Mouse (Mus musculus) lung, embryonic 15.5 days (tissue): Measurements from ENCODE around the gene Scamp2. TPM values are rescaled to one million over a fixed set of nuclear protein-coding genes. Genes with fewer than 3 reads are reported as not detected.

Source experiments
- ATAC-seq: fragments of 200-750 bp; cut with Nextera tagmentation; 2 replicates; pipeline ENCODE4 v1.8.0; 2017; ENCODE audit warnings: moderate number of reproducible peaks, borderline replicate concordance; ENCODE audit not compliant: low FRiP score, low TSS enrichment; ENCODE audit errors: extremely low read depth
- H3K27ac ChIP-seq: fragments of 300-500 bp; sonication (generic); 2 replicates; pipeline ENCODE4 v1.5.1; 2015; ENCODE audit warnings: moderate library complexity, mild to moderate bottlenecking, inconsistent platforms
- H3K27me3 ChIP-seq: fragments of 300-500 bp; sonication (generic); 2 replicates; pipeline ENCODE4 v1.6.1; 2015; ENCODE audit warnings: inconsistent platforms
- H3K36me3 ChIP-seq: fragments of 300-500 bp; sonication (generic); 2 replicates; pipeline ENCODE4 v1.6.1; 2015; ENCODE audit warnings: inconsistent platforms
- H3K4me1 ChIP-seq: fragments of 300-500 bp; sonication (generic); 2 replicates; pipeline ENCODE4 v1.6.1; 2015; ENCODE audit warnings: inconsistent platforms
- H3K4me2 ChIP-seq: fragments of 300-500 bp; sonication (generic); 2 replicates; pipeline ENCODE4 v1.6.1; 2015; ENCODE audit warnings: inconsistent platforms, mild to moderate bottlenecking, moderate library complexity
- H3K4me3 ChIP-seq: fragments of 300-500 bp; sonication (generic); 2 replicates; pipeline ENCODE4 v1.5.1; 2015; ENCODE audit warnings: mild to moderate bottlenecking, inconsistent platforms
- H3K9ac ChIP-seq: fragments of 300-500 bp; sonication (generic); 2 replicates; pipeline ENCODE4 v1.6.1; 2015; ENCODE audit warnings: inconsistent platforms
- H3K9me3 ChIP-seq: fragments of 300-500 bp; sonication (generic); 2 replicates; pipeline ENCODE4 v1.6.1; 2016; ENCODE audit warnings: inconsistent platforms
- WGBS: fragments of 180-500 bp; shearing (Covaris S2); methylation state at CpG from one replicate; pipeline ENCODE4 v1.1.7; 2015; 5-methylcytosine and 5-hydroxymethylcytosine counted together
- polyA plus RNA-seq: library from polyadenylated mRNA; unstranded; fragments of >200 nt; fragmentation: Nextera tagmentation; extraction: Ambion mirVana; gene quantifications from 2 replicates; pipeline ENCODE4 v1.2.1, GENCODE M21; 2015

The Scamp2 gene
- polyA plus RNA-seq, 1 experiment from 2014 or later = 60.9 TPM

DNA sequence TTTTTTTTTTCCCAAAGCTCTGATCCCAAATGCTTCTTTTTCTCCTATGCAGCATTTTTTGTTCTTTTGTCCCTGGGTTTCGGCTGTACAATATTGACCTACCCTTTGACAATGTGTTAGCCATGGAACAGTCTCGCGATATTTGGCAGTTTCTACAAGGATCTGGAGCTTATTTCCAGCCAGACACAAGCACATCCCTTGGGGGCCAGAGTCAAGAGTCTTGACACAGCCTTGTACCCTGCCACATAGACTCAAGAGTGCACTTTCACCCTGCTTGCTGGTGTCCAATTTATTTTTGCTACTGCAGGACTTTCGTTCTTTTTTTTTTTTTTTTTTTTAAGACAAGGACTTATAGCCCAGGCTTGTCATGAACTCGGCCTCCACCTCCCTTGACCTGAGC, 24.4 kb upstream of the Scamp2 start:
- no peak for ATAC-seq
- no peaks in the 10 kb centered on the region for H3K27me3 ChIP-seq
- H3K9me3 ChIP-seq = no peaks in the 10 kb centered on the region
- peaks cover 17% of the 10 kb centered on the region for H3K4me1 ChIP-seq
- peaks cover 49% of the 10 kb centered on the region for H3K36me3 ChIP-seq
- 80% methylated on average over 5 of the region's 5 CpGs for WGBS
- H3K4me3 ChIP-seq = peak overlapping the region; percentile 82
- no peak overlapping the region for H3K9ac ChIP-seq
- no peak overlapping the region for H3K27ac ChIP-seq
- H3K4me2 ChIP-seq = peak overlapping the region; percentile 75

DNA sequence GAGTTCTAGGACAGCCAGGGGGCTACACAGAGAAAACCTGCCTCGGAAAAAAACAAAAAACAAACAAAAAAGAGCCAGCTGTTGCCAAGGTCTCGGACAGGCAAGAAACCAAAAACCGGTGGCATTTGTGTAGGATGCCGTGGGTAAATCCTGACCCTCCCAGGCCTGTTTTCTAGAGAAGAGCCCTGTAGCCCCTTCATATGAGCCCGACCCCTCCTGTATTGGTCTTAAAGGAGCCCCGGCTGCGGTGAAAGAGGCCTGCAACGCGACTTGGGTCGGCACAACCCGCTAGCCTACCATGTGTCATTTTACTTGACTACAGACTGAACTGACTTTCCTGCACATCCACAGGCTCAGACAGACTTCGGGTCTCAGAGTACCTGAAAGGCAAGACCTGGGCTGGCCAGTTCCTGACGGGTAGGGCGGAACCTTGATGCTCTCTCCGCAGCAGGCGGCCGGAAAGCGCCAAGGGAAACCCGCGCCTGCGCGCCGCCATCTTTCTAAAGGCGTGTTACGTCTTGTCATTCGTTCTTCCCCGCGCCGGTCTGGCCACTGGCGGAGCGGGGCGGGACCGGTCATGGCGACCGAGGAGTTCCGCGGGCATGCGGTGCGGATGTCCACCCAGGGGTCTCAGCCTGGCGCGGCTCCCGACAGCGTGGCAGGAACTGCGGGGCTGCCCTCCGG, 23.6 kb upstream of the Scamp2 start, which contains the start of gene Fam219b:
Fam219b (plus strand) TSS at position 485 of the 684 bp plus-strand sequence.
- WGBS = 2% methylated on average over 45 of the region's 45 CpGs
- peak within 1 kb of the TSS; percentile 75 for H3K4me2 ChIP-seq

GRCm38 (mm10) chr9:57537728-57538181, 23.0 kb upstream of the Scamp2 start:
- Histone ChIP-seq H3K4me2 (peak overlapping the region; percentile 75), H3K9ac (peak overlapping the region; percentile 87), H3K9me3 (no peaks in the 10 kb centered on the region), H3K27ac (peak overlapping the region; percentile 83), H3K36me3 (peaks cover 49% of the 10 kb centered on the region), H3K27me3 (no peaks in the 10 kb centered on the region), H3K4me3 (peak overlapping the region; percentile 82), H3K4me1 (peaks cover 17% of the 10 kb centered on the region)
- no peak; the same call in 1 of the 2 replicates for ATAC-seq
- WGBS = under 1% methylated on average over 24 of the region's 24 CpGs

More for the DNA sequence above, 23.6 kb upstream of the Scamp2 start, which contains the start of gene Fam219b:
- H3K27me3 ChIP-seq = no peaks in the 10 kb centered on the region
- peak within 1 kb of the TSS; percentile 87 for H3K9ac ChIP-seq
- peaks cover 49% of the 10 kb centered on the region for H3K36me3 ChIP-seq
- H3K4me1 ChIP-seq = peaks cover 17% of the 10 kb centered on the region
- peak within 1 kb of the TSS; percentile 83 for H3K27ac ChIP-seq
- H3K9me3 ChIP-seq = no peaks in the 10 kb centered on the region
- peak; percentile 84 for ATAC-seq
- peak within 1 kb of the TSS; percentile 82 for H3K4me3 ChIP-seq

- Histone ChIP-seq H3K9ac (no peak overlapping the region), H3K27me3 (no peaks in the 10 kb centered on the region), H3K9me3 (no peaks in the 10 kb centered on the region), H3K4me1 (peaks cover 17% of the 10 kb centered on the region), H3K4me2 (no peak overlapping the region), H3K4me3 (no peak overlapping the region), H3K36me3 (peaks cover 52% of the 10 kb centered on the region), H3K27ac (no peak overlapping the region)
- WGBS = 80% methylated on average over 2 of the region's 2 CpGs
- no peak for ATAC-seq
Measured at GRCm38 (mm10) chr9:57539550-57539949, 21.2 kb upstream of the Scamp2 start.

DNA sequence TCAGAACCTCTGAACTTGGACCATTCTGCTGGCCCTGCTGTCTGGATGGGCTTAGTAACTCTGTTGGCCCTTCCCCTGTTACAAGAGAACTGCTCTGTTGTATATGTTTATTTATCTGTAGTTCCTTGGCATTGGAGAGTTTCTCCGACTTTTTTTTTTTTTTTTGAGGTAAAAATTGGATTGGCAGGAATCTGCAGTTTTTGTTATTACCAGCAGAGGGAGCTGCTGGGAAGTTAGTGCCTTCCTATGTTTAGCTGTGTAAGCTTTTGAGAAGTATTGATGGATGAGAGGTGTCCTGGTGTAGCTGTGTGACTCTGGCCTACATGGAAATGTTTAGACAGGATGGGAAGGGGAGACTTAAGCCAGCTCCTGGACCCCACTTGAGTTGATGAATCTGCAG, 19.4 kb upstream of the Scamp2 start:
- no peak overlapping the region for H3K27ac ChIP-seq
- WGBS = 3% methylated on average over 1 of the region's 1 CpGs
- H3K4me1 ChIP-seq = peaks cover 17% of the 10 kb centered on the region
- no peaks in the 10 kb centered on the region for H3K9me3 ChIP-seq
- H3K4me2 ChIP-seq = no peak overlapping the region
- H3K4me3 ChIP-seq = no peak overlapping the region
- ATAC-seq = no peak
- peaks cover 70% of the 10 kb centered on the region for H3K36me3 ChIP-seq
- no peaks in the 10 kb centered on the region for H3K27me3 ChIP-seq
- no peak overlapping the region for H3K9ac ChIP-seq

DNA sequence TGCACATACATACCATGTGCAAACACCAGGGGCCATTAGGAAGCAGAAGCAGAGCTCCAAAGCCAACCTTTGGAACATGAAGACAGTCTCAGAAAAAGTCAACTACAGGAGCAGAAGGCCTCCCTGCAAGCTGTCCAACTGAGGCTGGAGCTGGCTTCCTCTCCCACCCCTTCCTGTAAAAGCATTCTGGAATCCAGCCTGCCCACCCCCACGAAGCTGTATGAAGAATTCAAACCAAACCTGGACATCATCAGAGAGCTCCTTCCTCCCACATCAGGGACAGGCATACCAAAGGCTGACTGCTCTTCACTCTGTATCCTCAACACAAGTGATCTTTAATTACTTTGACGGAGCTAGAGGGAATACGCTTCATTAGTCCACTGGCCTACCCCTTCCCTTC, 16.8 kb upstream of the Scamp2 start:
- no peak for ATAC-seq
- Histone ChIP-seq H3K27ac (no peak overlapping the region), H3K36me3 (peaks cover 90% of the 10 kb centered on the region), H3K4me2 (no peak overlapping the region), H3K27me3 (no peaks in the 10 kb centered on the region), H3K4me3 (no peak overlapping the region), H3K9ac (no peak overlapping the region), H3K4me1 (peaks cover 7% of the 10 kb centered on the region), H3K9me3 (no peaks in the 10 kb centered on the region)
- WGBS = 74% methylated on average over 3 of the region's 3 CpGs

GRCm38 (mm10) chr9:57547287-57547686, 13.5 kb upstream of the Scamp2 start:
- ATAC-seq = no peak
- 76% methylated on average over 5 of the region's 5 CpGs for WGBS

GRCm38 (mm10) chr9:57547869-57548268, 12.9 kb upstream of the Scamp2 start:
- no peak overlapping the region for H3K9ac ChIP-seq
- WGBS = 87% methylated on average over 11 of the region's 11 CpGs
- peaks cover 6% of the 10 kb centered on the region; the same call in 1 of the 2 replicates for H3K4me1 ChIP-seq
- peaks cover 65% of the 10 kb centered on the region for H3K36me3 ChIP-seq
- no peak overlapping the region for H3K27ac ChIP-seq
- no peak overlapping the region for H3K4me3 ChIP-seq
- no peak overlapping the region for H3K4me2 ChIP-seq
- no peaks in the 10 kb centered on the region for H3K27me3 ChIP-seq
- no peaks in the 10 kb centered on the region for H3K9me3 ChIP-seq
- no peak for ATAC-seq

More at GRCm38 (mm10) chr9:57547287-57547686, 13.5 kb upstream of the Scamp2 start:
- Histone ChIP-seq H3K9ac (no peak overlapping the region), H3K4me2 (no peak overlapping the region), H3K27me3 (no peaks in the 10 kb centered on the region), H3K9me3 (no peaks in the 10 kb centered on the region), H3K27ac (no peak overlapping the region), H3K4me3 (no peak overlapping the region), H3K4me1 (peaks cover 6% of the 10 kb centered on the region; the same call in 1 of the 2 replicates), H3K36me3 (peaks cover 71% of the 10 kb centered on the region)

GRCm38 (mm10) chr9:57549186-57549585, 11.6 kb upstream of the Scamp2 start:
- no peak overlapping the region for H3K4me3 ChIP-seq
- no peak for ATAC-seq
- no peak overlapping the region for H3K27ac ChIP-seq
- H3K9me3 ChIP-seq = no peaks in the 10 kb centered on the region
- peaks cover 52% of the 10 kb centered on the region for H3K36me3 ChIP-seq
- WGBS = 91% methylated on average over 4 of the region's 4 CpGs
- no peak overlapping the region for H3K9ac ChIP-seq
- no peak overlapping the region for H3K4me2 ChIP-seq
- no peaks in the 10 kb centered on the region for H3K27me3 ChIP-seq
- peaks cover 6% of the 10 kb centered on the region; the same call in 1 of the 2 replicates for H3K4me1 ChIP-seq

GRCm38 (mm10) chr9:57550126-57550862, 10.4 kb upstream of the Scamp2 start:
- H3K9ac ChIP-seq = no peak overlapping the region
- H3K27me3 ChIP-seq = no peaks in the 10 kb centered on the region
- WGBS = 75% methylated on average over 11 of the region's 11 CpGs
- ATAC-seq = no peak; the same call in 1 of the 2 replicates
- no peak overlapping the region for H3K4me2 ChIP-seq
- no peak overlapping the region for H3K4me3 ChIP-seq
- peaks cover 41% of the 10 kb centered on the region for H3K36me3 ChIP-seq
- no peak overlapping the region for H3K27ac ChIP-seq
- H3K4me1 ChIP-seq = peaks cover 6% of the 10 kb centered on the region; the same call in 1 of the 2 replicates
- H3K9me3 ChIP-seq = no peaks in the 10 kb centered on the region

- Histone ChIP-seq H3K4me1 (peaks cover 6% of the 10 kb centered on the region; the same call in 1 of the 2 replicates), H3K9ac (peak within 1 kb of the TSS; percentile 63), H3K4me3 (peak within 1 kb of the TSS; percentile 59), H3K36me3 (peaks cover 22% of the 10 kb centered on the region), H3K4me2 (peak within 1 kb of the TSS; percentile 63), H3K27me3 (no peaks in the 10 kb centered on the region; the same call in 1 of the 2 replicates), H3K9me3 (no peaks in the 10 kb centered on the region), H3K27ac (no peak within 1 kb of the TSS)
- under 1% methylated on average over 28 of the region's 28 CpGs for WGBS
- ATAC-seq = no peak; the same call in 1 of the 2 replicates
Measured at GRCm38 (mm10) chr9:57552139-57552887, 8.4 kb upstream of the Scamp2 start, which contains the start of gene Mpi. Mpi (minus strand) TSS chr9:57552763.
